Mouse (Mus musculus) CD4-positive helper T cell, adult 2 months (primary cell): ENCODE results near the gene Rnf123.

Source experiments
- DNase-seq: peaks from one replicate; pipeline ENCODE4 v3.0.0-alpha.2; 2012; ENCODE audit warnings: low read depth, missing footprints, low spot score

Rnf123 gene

DNA sequence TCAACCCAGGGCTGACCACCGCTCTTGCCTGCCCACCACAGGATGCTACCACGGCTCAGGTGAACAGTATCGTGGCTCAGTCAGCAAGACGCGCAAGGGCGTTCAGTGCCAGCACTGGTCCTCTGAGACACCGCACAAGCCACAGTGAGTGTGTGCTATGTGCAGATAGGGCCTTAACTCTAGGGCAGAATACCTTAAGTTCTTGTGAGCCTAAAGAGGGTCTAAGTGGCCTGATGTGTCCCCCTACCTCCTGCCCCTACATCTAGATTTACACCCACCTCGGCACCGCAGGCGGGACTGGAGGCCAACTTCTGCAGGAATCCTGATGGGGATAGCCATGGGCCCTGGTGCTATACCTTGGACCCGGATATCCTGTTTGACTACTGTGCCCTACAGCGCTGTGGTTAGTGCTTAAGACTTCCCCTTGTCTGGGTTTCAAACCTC, at the start of gene Rnf123:
Rnf123 (minus strand) TSS at position 359 of the 444 bp plus-strand sequence.
- peak; percentile 71 for DNase-seq

DNA sequence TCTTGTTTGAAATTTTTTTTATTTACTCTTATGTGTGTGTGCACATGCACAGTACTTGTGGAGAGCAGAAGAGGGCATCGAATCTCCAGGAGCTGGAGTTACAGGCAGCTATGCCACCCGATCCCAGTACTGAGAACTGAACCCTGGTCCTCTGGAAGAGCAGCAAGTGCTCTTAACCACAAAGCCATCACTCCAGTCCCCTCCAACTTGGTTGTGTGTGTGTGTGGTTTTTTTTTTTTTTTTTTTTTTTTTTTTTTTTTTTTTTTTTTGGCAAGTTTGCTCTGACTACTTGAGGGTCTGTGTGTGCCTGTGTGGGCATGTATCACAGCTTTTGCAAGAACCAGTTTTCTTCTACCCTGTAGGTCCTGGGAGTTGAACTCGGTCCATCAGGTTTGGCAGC, 49.2 kb upstream of the Rnf123 start:
- no peak for DNase-seq

DNA sequence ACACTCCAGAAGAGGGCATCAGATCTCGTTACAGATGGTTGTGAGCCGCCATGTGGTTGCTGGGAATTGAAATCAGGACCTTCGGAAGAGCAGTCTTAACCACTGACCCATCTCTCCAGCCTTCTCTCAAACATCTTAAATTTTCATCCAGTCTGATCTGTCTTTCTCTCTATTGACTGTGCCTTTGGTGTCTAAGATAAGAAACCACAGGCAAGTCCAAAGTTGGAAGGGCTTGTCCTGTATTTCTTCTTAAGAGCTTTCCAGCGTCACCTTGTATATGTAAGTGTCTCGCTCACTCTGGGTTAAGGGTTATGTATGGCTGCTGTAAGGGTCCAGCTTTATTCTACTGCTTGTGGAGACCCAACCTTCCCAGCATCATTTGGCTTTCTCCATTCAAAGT, 48.4 kb upstream of the Rnf123 start:
- DNase-seq: no peak

DNA sequence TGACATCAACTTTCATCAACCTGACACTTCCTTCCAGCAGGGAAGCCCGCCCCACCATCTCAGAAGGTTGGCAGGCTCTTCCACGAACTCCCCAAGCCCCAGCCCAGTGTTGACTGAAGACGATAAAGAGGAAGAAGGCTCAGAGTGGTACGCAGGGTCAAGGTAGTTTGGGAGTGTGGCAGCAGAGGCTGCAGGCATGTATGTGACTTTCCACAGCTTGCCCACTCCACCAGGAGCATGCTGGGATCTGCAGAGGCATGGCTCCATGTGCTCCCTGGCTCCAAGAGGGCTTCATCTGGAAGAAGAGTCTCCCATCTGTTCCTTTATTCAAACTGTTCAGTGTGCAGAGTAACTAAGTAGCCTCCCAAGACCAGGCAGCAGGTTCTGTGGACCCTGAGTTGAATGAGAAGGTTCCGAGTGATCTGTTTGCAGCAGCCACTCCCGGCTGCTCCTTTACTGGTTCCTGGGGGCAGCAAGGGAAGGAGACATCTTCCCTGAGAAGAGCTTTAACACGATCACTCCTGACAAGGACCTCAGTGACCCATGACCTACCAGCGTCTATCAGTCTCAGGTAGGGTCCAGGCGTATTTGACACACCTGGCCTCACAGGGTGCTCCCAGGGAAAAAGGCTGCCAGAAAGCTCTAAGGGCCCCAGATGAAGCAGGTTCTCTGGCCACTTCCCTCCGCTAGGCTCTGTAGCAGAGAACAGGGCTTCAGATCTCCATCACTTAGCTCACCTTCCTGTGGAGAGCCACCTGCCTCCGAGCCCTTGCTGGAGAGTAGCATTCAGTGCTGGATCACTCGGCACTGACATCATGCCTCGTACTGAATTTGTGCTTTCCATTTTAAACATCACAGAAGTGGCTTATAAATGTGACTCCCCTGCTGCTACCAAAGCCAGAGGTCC, 46.1 kb upstream of the Rnf123 start:
- DNase-seq: no peak

DNA sequence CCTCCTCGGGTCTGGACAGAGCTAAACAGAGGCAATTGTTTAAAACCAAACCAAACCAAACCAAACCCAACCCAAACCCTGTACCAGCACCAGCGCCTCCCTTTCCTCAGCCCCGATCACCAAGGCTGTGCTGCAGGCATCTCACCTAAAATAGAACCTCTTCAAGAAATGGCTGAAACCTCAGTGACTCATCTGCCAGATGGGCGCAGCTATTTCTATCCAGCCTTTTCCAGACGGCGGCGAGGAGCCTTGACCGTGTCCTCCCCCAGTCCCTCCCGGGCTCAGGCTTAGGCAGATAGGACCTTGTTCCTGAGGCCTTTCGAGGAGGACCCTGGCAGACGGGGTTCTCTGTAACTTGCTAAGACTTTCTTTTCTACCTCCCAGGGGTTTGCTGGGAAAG, 45.1 kb upstream of the Rnf123 start:
- no peak for DNase-seq

DNA sequence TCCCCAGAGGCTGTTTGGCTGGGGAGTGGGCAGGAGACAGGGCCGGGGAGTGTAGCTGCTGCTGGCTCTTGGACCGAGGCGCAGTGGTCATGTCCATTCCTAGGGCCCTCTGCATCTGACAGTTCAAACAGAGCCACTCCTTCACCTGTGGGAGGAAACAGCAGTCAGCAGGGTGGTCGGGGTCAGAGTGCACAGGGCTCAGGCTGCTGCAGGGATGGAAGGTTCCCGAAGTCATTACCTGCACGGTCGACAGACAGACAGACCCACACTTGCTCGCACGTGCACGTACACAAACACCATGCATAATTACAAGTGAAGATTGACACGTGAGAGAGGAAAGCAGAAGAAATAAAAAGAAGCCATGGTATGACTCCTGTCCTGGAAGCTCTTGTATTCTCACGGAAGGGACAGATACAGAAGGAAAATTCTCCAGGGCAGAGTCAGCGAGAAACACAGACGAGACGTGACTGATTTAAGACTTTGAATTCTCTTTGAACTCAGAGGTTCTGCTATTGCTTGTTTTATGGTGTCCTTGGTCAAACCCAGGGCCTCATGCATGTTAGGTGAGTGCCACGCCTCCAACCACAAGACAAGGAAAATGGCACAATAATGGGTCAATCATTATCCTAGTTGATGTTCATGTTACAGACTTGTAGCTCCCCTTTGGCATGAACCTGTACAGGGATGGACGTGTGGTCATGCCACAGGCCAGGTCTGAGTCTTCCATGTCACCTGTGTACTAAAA, 43.5 kb upstream of the Rnf123 start:
- no peak for DNase-seq

DNA sequence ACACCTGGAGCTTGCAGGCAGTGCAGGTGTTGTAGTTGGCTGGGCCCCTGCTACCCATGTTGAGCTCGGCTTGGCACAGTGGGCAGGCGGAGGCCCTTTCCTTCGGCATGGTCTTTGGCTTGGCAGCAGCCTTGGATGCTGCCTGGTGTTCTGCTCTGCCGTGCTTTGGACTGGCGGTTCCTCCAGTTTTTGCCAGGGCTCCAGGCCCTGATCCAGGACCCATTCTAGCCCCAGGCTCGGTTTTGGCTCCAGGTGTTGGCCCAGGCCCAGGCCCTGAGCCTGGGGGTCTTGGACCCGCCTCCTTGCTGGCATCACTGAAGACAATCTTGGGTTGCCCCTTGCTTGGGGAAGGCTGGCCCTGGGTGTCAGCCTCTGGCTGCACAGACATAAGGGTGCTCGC, 42.6 kb upstream of the Rnf123 start:
- no peak for DNase-seq

DNA sequence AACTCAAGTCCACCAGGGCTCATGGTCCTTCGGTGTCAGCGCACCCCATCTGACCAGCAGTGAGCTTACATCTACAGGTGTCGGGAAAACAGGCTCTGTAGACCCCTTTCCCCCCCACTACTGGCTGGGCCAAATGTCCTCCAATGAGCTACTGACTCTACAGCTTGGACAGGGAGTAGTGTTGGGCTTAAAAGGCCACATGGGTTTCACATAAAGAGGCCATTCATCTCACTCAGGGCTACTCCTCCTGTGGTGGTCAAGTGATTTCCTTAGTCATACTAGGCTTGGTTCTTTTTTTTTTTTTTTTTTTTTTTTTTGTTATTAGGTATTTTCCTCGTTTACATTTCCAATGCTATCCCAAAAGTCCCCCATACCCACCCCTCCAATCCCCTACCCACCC, 40.8 kb upstream of the Rnf123 start:
- DNase-seq: no peak

DNA sequence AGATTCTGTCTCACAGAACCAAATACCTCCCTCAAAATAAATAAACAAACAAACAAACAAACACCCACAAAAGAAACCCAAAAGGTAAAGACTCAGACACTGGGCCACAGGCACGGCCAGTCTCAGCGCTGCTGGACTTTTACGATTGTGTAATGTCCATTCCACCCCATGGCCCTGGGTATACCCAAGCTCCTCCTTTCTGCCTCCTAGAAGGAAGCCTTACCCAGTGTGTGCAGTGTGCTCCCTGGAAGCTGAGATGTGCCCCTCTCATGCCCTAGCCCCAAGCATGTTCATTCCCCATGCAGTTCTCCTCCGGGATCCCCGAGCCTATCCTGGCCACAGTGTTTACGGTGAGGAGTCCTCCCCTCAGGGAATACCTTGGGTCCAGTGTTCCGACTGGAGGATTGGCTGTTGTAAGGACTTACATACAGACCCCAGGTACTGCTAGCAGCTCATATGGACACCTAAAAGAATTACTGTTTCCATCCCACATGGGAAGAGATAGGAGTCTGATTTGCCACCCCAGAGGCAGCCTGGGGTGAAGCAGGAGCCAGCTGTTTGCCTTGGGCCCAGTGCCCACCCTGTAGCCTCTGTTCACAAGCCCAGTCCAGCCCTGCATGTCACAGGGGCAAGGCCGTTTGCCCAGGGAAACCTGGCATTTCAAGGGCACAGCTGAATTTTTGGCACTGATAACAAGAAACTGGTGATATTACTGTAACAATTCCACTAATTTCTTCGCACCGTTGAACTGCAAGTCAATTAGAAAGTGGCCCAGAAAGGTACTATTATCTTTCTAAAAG, 38.2 kb upstream of the Rnf123 start:
- no peak for DNase-seq

DNA sequence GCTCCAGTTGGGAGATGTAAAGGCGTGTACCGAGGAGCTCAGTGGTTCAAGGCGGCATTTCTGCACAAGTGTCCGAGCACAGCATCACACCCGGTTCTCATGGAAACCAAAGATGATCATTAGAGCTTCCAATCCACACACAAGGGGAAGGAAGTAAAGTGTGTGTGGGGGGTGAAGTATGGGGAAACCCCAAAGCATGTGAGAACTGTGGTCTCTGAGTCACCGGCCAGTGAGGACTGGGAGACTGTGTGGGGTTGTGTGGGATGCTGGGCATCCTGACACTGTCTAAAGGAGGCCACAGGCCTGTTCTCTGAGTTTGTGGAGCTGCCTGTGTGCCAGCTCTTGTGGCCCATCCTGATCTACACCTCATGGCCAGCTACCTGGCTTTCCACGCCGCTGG, 37.5 kb upstream of the Rnf123 start:
- peak; percentile 44 for DNase-seq

DNA sequence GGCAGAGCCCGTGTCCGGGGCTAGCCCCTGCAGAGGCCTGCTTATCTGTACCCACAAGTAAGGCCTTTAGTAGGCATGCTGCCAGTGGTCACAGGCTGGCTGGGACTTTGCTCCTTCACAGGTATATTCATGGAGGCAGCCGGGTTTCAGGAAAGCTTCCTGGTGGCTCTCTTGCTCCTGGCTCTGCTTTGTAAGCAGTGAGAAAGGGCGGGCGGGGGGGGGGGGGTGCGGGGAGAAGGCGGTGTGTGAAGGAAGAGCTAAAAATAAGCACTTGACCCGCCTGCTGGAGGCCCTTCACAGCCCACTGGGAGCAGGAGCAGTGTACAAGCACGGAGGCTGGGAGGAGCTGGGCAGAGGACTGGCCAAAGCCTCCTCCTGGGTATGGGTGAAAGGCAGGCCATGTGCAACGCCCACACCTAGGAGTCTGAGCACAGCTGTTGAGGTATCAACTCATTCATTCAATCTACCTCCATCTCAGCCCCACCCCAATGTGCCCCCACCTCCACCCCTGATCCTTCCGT, 36.8 kb upstream of the Rnf123 start:
- no peak for DNase-seq

DNA sequence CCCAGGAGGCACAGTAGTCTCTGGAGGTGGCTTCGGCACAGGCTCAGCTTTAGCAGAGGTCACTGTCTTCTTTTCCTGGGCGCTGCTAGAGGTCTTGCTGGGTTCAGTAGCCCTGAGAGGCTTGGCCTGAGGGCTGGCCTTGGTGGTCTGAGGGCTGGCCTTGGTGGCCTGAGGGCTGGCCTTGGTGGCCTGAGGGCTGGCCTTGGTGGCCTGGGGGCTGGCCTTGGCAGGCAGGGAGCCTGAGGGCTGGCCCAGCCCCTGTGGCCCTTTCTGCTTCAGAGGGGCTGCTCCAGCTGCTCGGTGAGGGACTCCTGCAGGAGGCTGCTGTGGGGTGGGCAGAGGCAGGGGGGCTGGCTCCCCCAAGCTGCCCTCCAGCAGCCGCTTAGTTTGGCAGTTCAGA, 34.0 kb upstream of the Rnf123 start:
- DNase-seq: no peak

DNA sequence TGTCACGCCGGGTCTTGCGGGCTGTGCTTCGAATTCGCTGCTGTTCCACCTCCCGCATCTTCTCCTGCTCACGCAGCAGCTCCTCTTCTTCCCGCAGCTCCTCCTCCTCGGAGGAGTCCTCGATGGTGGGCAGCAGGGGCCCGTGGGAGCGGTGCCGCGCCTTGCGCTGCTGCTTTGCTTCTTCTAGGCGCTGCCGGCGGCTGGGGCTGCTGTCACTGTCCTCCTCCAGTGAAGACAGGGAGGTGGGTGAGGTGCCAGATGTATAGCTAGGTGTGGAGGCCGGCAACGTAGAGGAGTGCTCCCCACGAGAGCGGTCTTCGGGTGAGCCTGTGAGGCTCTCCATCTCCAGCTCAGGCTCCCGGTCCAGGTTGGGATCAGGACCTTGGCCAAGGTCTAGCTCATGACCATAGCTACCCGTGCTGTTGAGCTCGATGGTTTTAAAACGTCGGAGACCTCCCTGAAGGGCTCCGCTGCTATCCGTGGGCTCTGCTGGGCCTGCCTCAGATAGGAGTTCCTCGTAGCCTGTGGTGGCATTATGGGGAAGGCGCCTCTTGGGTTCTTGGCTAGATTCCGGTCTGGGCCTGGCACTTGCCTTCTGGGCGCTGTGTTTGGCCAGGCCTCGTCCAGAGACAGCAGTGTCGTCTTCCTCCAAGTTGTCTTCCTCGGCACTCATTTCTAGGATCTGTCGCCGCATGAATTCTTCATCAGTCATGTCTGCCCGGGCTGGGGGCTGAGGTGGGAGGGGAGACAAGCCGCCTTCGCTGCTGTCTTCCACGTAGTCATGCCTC, 32.3 kb upstream of the Rnf123 start:
- no peak for DNase-seq

DNA sequence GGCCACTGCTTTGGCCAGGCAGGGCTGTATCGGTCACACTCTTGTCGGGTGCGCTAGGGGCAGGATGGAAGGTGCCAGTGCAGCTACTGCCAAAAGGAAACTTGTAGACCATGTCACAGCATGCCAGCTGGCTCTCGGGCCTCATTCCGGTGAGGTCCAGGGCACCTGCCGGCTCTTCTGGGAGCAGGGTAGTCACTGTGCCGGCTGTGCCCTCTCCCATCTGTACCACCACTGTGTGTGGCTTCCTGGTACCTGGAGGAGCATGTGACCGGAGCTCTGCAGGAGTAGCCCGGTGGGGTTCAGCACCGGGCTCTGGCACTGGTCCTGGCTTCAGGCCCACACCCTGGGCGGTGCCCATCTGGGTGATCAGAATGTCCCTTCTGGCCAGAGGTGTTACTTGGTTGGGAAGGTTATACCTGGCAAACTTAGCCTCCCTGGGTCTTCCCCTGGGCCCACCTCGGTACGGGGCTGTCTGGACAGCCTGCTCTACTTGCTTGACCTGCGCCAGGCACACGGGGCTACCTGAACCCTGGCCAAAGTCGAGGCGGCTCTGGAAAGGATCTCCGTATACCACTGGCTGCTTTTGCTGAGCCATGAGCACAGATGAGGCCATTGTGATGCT, 29.7 kb upstream of the Rnf123 start:
- no peak for DNase-seq

DNA sequence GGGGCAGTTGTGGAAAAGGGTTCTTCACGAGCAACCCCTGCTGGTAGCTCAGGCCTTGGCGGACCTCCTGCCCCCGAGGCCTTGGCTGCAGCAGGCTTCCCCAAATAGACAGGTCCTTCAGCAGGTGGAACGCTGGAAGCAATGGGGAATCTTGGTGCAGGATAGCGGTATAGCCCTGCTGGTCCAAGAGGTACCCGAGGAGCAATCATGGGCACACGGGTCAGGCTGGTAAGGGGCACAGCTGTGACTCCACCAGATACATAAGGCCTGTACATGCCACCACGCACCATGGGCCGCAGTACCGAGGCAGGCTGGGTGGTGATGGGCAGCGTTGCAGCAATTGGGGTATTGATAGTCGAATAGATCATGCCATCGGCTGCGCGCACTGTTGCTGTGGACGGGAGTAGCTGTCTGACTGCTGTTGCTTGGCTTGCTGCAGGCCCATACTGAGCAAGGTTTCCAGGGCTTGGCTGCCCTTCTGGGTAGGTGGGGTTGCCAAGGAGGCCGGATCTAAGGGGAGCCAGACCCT, 28.5 kb upstream of the Rnf123 start:
- no peak for DNase-seq

DNA sequence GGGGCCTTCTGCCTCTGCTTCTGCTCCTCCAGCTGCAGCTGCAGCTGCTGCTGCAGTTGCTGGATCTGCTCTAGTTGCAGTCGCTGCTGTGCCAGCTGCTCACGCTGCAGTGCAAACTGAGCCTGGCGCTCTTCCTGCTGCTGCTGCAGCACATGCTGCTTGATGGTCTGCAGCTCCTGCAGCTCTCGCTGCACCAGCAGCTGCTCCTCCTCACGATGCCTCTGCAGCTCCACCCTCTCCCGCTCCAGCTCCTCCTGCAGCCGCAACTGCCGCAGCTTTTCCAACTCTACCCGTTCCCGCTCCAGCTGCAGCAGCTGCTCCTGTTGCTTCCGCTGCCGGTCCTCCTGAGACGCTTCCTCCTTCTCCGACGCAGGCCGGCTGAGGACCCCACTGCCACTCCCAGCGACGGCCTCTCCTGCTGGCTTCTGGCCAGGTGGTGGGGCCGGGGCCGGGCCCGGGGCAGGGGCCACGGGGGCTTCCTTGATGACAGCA, 28.0 kb upstream of the Rnf123 start:
- peak; percentile 34 for DNase-seq

DNA sequence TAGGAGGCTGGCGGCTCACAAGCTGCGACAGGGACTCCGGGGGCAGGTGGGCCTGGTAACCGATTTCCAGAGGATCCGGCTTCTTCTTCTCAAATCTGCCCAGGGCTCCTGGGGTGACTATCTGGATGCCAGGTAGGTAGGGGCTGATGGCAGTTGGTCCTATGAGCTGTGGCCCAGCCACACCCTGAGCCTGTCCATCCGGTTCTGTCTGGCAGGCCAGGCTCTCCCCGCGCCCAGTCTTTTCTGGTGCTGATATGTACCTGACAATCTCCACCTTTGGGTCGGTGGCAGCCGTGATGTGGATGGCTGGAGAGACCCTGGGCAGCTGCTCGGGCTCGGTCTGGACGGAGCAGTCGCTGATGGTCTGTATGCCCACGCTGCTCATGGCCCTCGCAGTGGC, 27.0 kb upstream of the Rnf123 start:
- DNase-seq: no peak

DNA sequence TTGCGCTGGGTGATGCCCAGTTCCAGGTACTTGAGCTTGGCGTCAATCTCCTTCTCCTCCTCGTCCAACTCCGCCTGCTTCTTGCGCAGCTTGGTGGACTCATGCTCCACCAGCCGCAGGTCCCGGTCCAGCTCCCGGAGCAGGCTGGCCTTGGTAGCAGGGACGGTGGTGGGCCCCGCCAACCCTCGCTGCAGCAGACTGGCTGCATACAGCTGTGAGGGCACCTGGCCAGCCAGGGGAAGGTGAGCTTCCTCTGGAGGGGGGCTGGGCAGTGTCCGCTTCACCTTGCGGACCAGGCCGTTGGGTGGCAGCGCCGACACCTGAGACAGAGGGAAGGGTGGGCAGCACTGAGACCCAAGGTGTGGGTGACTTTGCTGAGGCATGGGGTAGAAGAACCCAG, 24.7 kb upstream of the Rnf123 start:
- no peak for DNase-seq

DNA sequence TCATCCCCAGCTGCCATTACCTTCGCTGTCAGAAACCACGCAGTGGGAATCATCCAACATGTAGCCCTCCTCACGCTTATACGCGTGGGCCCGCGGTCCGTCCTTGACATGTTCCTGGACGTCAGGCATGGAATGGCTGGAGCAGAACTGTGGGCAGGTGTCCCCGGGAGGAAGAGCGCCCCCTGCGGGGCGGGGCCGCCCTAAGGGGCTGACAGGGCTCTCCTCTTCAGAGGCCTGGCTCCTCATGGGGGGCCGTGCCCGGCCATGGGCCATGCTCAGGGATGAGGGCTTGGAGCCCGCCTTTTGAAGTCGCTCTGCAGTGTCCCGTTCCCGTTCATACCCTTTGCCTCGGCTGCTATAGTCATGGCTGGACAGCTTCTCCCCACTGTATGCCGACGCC, 22.9 kb upstream of the Rnf123 start:
- no peak for DNase-seq

DNA sequence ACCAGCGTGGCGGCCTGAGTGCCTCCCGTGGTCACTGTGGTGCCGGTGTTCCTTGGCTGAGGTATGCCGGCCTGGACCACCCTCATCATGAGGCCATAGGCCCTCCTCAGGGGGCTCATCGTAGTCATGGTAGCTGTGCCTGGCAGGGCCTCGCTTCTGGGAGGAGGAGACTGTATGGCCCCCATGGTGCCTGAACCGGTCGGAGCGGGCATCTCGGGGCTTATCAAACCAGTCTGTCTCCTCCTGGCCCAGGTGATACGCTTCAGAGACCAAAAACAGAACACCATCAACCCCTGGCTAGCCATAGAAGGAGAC, 22.4 kb upstream of the Rnf123 start:
- no peak for DNase-seq
